Mouse (Mus musculus) forebrain, embryonic 11.5 days (tissue): Measurements from ENCODE around the gene Slc22a23. TPM values are rescaled to one million over a fixed set of nuclear protein-coding genes. Genes with fewer than 3 reads are reported as not detected.

Source experiments
- ATAC-seq: fragments of 200-750 bp; cut with Nextera tagmentation; replicated peaks from 2 replicates; pipeline ENCODE4 v1.8.0; 2017; ENCODE audit warnings: moderate TSS enrichment; ENCODE audit not compliant: low FRiP score
- DNase-seq: peaks from one replicate; pipeline ENCODE4 v3.0.0-alpha.2; 2017; ENCODE audit warnings: low spot score
- H3K27ac ChIP-seq: fragments of 300-500 bp; sonication (generic); 2 replicates; pipeline ENCODE4 v1.5.1; 2014; ENCODE audit warnings: low read depth, low read length
- H3K27me3 ChIP-seq: fragments of 300-500 bp; sonication (generic); 2 replicates; pipeline ENCODE4 v1.6.1; 2014; ENCODE audit warnings: mild to moderate bottlenecking, low read length, mixed read lengths; ENCODE audit not compliant: control insufficient read depth, insufficient read depth
- H3K36me3 ChIP-seq: fragments of 300-500 bp; sonication (generic); 2 replicates; pipeline ENCODE4 v1.6.1; 2014; ENCODE audit warnings: mild to moderate bottlenecking, low read length, moderate library complexity, mixed read lengths; ENCODE audit not compliant: control insufficient read depth, insufficient read depth
- H3K4me1 ChIP-seq: fragments of 300-500 bp; sonication (generic); replicated peaks from 2 replicates; pipeline ENCODE4 v1.6.1; 2014; ENCODE audit warnings: low read length, mixed read lengths; ENCODE audit not compliant: control insufficient read depth, insufficient read depth
- H3K4me2 ChIP-seq: fragments of 300-500 bp; sonication (generic); 2 replicates; pipeline ENCODE4 v1.6.1; 2014; ENCODE audit warnings: low read depth, mild to moderate bottlenecking, low read length, moderate library complexity, mixed read lengths; ENCODE audit not compliant: severe bottlenecking
- H3K4me3 ChIP-seq: fragments of 300-500 bp; sonication (generic); 2 replicates; pipeline ENCODE4 v1.5.1; 2014; ENCODE audit warnings: low read depth, low read length
- H3K9ac ChIP-seq: fragments of 300-500 bp; sonication (generic); 2 replicates; pipeline ENCODE4 v1.6.1; 2014; ENCODE audit warnings: low read length
- H3K9me3 ChIP-seq: fragments of 300-500 bp; sonication (generic); 2 replicates; pipeline ENCODE4 v1.6.1; 2016; ENCODE audit warnings: low read length, mixed read lengths; ENCODE audit not compliant: control insufficient read depth
- WGBS: fragments of 180-500 bp; shearing (Covaris S2); extraction: QIAGEN DNeasy Blood & Tissue Kit; methylation state at CpG from one replicate; pipeline ENCODE4 v1.1.7; 2014; 5-methylcytosine and 5-hydroxymethylcytosine counted together
- polyA plus RNA-seq: library from polyadenylated mRNA; unstranded; fragments of >200 nt; fragmentation: Nextera tagmentation; extraction: Ambion mirVana; gene quantifications from 2 replicates; pipeline ENCODE4 v1.2.1, GENCODE M21; 2014

The Slc22a23 gene
- polyA plus RNA-seq, 1 experiment from 2014 or later, result 16.9 TPM

DNA sequence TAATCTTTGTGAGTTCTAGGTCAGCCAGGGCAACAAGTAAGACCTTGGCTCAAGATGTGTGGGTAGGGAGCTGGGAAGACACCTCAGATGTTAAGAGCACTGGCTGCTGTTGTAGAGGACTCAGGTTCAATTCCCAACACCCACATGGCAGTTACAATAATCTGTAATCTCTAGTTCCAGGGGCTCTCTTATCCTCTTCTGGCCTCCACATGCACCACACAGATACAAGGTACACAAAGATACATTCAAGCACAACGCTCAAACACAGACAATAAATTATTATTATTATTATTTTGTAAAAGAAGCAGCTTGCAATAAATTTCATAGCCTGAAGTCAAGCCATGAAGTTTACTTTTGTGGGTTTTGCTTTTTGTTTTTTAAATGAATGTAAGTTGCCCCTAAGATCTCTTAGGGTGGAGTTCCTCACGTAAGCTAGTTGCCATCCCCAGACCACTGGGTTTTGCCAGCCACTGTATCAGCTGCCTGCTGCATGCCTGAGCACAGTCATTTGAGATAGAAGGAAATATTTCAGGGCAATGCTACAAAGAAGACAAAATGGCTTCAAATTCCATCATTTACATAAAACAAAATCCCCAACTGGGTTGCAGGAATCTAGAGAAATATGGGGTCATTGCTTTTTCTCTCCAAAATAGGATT is 32.5 kb downstream of the Slc22a23 start:
- Histone ChIP-seq H3K9ac (no peak overlapping the region), H3K4me1 (0 out of 2 replicates have a peak, but pooled peaks cover 2% of the 10 kb centered on the region), H3K4me2 (no peak overlapping the region), H3K9me3 (no peaks in the 10 kb centered on the region), H3K27ac (no peak overlapping the region; the same call in 1 of the 2 replicates), H3K36me3 (no peaks in the 10 kb centered on the region), H3K27me3 (no peaks in the 10 kb centered on the region), H3K4me3 (no peak overlapping the region)
- ATAC-seq (no peak), DNase-seq (peak; percentile 37)
- 80% methylated on average over 2 of the region's 2 CpGs for WGBS

DNA sequence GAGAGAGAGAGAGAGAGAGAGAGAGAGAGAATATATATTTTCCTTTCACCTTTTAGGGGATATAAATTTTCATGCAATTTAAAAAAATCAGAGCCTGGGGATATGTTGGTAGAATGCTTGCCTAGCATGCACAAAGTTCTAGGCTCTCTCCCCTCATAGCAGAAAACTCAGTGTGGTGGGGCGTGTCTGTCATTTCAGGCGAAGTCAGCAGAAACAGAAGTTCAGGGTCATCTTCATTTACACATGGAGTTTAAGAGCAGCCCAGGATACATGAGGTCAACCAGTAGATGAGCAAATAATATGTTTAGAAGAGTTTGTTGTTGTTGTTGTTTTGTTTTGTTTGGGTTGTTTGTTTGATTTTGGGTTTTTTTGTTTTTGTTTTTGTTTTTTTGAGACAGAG is 33.4 kb downstream of the Slc22a23 start:
- H3K36me3 ChIP-seq, result no peaks in the 10 kb centered on the region
- no peak for DNase-seq
- H3K9me3 ChIP-seq, result no peaks in the 10 kb centered on the region
- no peak overlapping the region for H3K27ac ChIP-seq
- 0 out of 2 replicates have a peak, but pooled peaks cover 2% of the 10 kb centered on the region for H3K4me1 ChIP-seq
- no peak for ATAC-seq
- H3K4me2 ChIP-seq, result no peak overlapping the region
- H3K4me3 ChIP-seq, result no peak overlapping the region
- H3K27me3 ChIP-seq, result no peaks in the 10 kb centered on the region
- WGBS, result 57% methylated on average over 2 of the region's 2 CpGs
- no peak overlapping the region for H3K9ac ChIP-seq

DNA sequence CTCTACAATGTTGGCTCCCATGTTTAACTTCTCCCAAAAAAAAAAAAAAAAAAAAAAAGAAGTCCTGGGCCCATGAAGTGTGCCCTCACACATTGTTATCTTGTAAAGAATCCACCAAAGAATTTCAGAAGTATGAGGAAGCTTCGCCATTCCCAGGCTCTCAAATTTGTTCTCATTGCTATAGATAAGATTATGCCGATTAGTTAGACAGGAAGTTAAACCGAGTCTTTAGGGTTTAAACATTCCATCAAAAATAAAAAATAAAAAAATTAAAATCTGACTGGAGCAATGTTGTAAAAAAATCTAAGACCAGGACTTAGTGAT is 36.4 kb downstream of the Slc22a23 start:
- Histone ChIP-seq H3K27ac (no peak overlapping the region), H3K9ac (no peak overlapping the region), H3K9me3 (no peaks in the 10 kb centered on the region), H3K36me3 (no peaks in the 10 kb centered on the region), H3K4me3 (no peak overlapping the region), H3K4me2 (no peak overlapping the region), H3K4me1 (0 out of 2 replicates have a peak, but pooled peaks cover 2% of the 10 kb centered on the region), H3K27me3 (no peaks in the 10 kb centered on the region)
- ATAC-seq (no peak), DNase-seq (no peak)
- WGBS, result 92% methylated on average over 3 of the region's 3 CpGs

DNA sequence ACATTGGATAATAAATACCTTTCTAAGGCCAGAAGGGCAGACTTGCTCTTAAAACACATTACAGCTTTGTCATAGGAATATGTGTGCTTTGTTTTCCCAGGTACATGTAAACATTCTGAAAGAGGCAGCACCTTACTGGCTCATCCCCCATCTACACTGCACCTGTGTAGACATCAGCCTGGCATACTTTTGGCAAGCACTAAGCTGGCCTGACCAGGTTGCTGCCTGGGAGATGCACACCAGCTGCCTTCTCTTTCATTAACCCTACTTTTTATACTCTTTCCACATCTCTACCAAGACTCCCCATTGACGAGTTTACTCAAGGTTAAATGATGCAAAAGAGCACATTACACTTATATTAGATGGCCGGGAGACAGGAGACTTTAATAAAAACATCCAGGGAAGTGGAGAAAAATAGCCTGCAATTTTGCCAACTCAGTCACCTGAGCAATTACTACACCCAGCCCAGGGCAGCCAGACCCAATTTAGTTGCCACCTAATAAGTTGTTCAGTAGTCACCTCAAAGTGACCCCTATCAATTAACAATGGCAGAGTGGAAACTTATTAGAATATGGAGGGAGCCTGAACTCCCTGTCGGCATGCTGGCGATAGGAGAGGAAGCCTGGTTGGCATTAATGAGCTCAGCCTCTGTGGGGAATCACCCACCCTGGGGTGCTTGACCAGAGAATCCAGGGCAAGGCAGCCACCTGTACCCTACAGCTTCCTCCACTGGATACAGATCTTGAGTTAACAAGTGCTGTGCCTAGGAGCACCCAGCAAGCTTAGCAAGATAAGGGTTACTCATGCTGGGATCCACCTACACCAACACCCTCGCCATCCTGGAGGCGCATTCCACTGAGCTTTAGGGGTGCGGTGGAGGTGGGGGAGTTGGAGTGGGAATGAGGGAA is 37.0 kb downstream of the Slc22a23 start:
- Histone ChIP-seq H3K27me3 (no peaks in the 10 kb centered on the region), H3K27ac (no peak overlapping the region), H3K36me3 (no peaks in the 10 kb centered on the region), H3K4me3 (no peak overlapping the region), H3K4me2 (no peak overlapping the region), H3K4me1 (0 out of 2 replicates have a peak, but pooled peaks cover under 1% of the 10 kb centered on the region), H3K9me3 (no peaks in the 10 kb centered on the region), H3K9ac (no peak overlapping the region)
- WGBS, result 59% methylated on average over 7 of the region's 7 CpGs
- no peak for ATAC-seq
- peak; percentile 35 for DNase-seq

DNA sequence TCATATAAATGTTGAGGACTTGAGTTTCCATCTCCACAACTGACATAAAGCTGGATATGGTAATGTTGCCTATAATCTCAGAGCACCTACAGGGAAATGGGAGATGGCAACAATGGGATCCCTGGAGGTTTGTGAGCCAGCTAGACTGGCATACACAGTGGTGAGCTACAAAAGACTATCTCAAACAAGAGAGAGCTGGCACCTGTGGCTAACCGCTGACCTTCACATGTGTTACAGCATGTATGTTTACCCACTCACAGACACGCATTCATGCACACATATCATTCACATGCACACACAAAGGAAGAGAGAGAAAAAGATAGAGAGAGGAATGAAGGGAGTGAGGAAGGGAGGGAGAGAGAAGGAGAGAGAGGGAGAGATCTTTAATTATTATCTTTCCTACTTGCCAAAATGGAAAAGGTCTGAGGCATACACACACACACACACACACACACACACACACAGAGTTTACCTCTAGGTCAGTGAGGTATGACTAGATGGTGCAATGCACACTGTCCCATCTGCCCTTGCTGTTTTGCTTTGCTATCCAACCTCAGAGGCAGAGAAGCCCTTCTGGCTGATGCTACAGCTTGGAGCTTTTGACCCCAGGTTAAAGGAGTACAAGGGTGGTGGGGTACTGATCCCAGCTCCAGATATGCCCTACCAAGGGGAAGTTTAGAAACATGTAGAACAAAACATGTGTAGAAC is 38.9 kb downstream of the Slc22a23 start:
- Histone ChIP-seq H3K27me3 (no peaks in the 10 kb centered on the region), H3K27ac (no peak overlapping the region), H3K9me3 (no peaks in the 10 kb centered on the region), H3K4me2 (no peak overlapping the region), H3K9ac (no peak overlapping the region), H3K36me3 (no peaks in the 10 kb centered on the region), H3K4me3 (no peak overlapping the region), H3K4me1 (no peaks in the 10 kb centered on the region)
- peak; percentile 11 for DNase-seq
- no peak for ATAC-seq
- 100% methylated on average over 2 of the region's 2 CpGs for WGBS

DNA sequence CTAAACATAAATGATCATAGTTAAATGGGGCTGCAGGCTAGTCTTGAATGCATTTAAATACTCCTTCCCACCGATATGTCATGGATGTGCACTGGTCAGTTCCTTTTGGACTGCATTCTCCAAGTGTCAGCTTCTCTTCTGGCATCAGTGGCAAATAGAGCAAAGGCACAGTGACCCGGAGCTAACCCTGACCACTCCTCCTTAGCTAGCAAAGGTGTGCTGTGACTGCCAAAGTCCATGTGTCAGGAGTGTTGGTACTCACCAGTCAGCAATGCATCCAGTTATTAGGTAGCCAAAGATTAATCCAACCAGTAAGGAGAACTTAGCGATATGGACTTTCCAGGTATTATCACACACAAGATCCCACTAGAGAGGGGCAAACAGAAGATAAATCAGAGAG is 40.1 kb downstream of the Slc22a23 start:
- H3K9me3 ChIP-seq, result no peaks in the 10 kb centered on the region
- no peak overlapping the region for H3K4me3 ChIP-seq
- ATAC-seq, result no peak

DNA sequence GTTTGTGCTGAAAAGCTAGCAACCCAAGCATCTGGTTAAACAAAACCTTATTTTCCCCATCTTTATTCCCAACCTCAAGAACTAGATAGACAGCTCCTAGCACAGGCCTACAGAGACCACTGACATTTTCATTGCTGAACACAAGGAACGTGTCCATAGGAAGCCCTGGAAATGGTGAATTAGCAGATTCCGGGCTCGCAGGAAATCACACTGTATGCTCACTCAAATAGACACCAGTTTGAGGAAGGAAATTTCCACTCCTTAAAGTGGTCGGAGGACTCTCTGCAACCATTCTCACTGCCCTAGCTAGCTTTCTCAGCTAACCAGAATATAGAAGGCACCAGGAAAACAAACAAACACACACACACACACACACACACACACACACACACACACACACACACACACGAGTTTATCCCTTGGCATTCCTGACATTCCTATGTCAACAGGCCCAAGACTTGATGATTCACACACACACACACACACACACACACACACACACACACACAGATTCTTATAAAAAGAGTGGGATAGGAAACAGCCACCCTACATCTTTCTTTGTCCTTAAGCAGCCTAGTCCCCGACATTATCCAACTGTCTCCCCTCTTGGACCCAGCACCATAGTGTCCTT is 41.5 kb downstream of the Slc22a23 start:
- no peaks in the 10 kb centered on the region for H3K4me1 ChIP-seq
- DNase-seq (peak; percentile 41), ATAC-seq (no peak)
- no peaks in the 10 kb centered on the region for H3K36me3 ChIP-seq
- no peak overlapping the region for H3K4me3 ChIP-seq
- no peak overlapping the region for H3K4me2 ChIP-seq
- WGBS, result 72% methylated on average over 6 of the region's 6 CpGs
- H3K9ac ChIP-seq, result no peak overlapping the region
- H3K27me3 ChIP-seq, result no peaks in the 10 kb centered on the region
- H3K27ac ChIP-seq, result no peak overlapping the region
- H3K9me3 ChIP-seq, result no peaks in the 10 kb centered on the region

More for the DNA sequence above, 40.1 kb downstream of the Slc22a23 start:
- peak; percentile 14 for DNase-seq
- Histone ChIP-seq H3K36me3 (no peaks in the 10 kb centered on the region), H3K9ac (no peak overlapping the region), H3K27ac (no peak overlapping the region), H3K27me3 (no peaks in the 10 kb centered on the region), H3K4me2 (no peak overlapping the region), H3K4me1 (no peaks in the 10 kb centered on the region)
- 93% methylated on average over 3 of the region's 3 CpGs for WGBS

DNA sequence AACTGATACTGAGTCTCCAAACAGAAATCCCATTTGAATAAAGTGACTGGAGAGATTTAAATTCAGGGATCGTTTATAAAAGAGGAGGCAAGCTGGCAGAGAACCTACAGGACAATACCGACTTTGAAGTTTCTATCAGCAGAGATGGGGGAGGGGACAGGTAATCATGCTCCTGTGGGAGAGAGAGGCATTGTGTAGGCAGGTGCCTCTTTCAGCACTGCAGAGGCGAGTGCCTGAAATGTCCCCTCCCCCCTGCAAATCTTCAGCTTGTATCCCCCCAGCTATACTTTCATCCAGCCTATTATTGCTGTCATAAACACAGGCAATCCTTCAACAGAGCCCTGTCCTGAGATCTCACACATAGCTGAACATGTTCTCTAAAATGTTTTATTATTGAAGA is 43.4 kb downstream of the Slc22a23 start:
- Histone ChIP-seq H3K27ac (no peak overlapping the region), H3K27me3 (no peaks in the 10 kb centered on the region), H3K4me1 (no peaks in the 10 kb centered on the region), H3K9me3 (no peaks in the 10 kb centered on the region), H3K9ac (no peak overlapping the region), H3K4me3 (no peak overlapping the region), H3K4me2 (no peak overlapping the region), H3K36me3 (peaks cover 3% of the 10 kb centered on the region; the same call in 1 of the 2 replicates)
- WGBS, result 28% methylated on average over 3 of the region's 3 CpGs
- ATAC-seq, result no peak
- DNase-seq, result peak; percentile 18
